ENCODE assay signal across 17 mouse cellular contexts in genomic region chr3:132880826-132881225, GRCm38 (mm10).
DNase-seq lines count a peak whose midpoint lies in the region; ATAC-seq and TF ChIP-seq lines count a peak whose summit lies in the region.
"Had no signal": no experiment of that assay in that cellular context is flagged by ENCODE, and none has a peak within 500 bp of the region (broad histone marks: within the 10 kb centered on the region; RNA-seq: fewer than 3 reads in every experiment).

No protein-coding gene starts in this region.

- H3K27me3 ChIP-seq in hindbrain, embryonic 13.5 days, result no peaks in the 10 kb centered on the region
- no peaks in the 10 kb centered on the region for H3K27me3 ChIP-seq in hindbrain, embryonic 12.5 days
- H3K27me3 ChIP-seq in hindbrain, embryonic 14.5 days (ENCODE audit: control insufficient read depth, insufficient read depth, low read length), result no peaks in the 10 kb centered on the region
- H3K27me3 ChIP-seq in lung, postnatal 0 days (replicated peaks; ENCODE audit: insufficient read depth, low read length), result no peaks in the 10 kb centered on the region
- H3K27me3 ChIP-seq in midbrain, embryonic 14.5 days (ENCODE audit: control insufficient read depth, insufficient read depth, low read length), result no peaks in the 10 kb centered on the region
- H3K27me3 ChIP-seq: embryonic facial prominence, embryonic 13.5 days; lung, embryonic 15.5 days; neural tube, embryonic 12.5 days; stomach, embryonic 15.5 days had no signal

- WGBS in hindbrain, embryonic 13.5 days, result 55% methylated on average over 9 of the region's 9 CpGs
- 62% methylated on average over 9 of the region's 9 CpGs for WGBS in hindbrain, embryonic 12.5 days
- 60% methylated on average over 9 of the region's 9 CpGs for WGBS in hindbrain, embryonic 14.5 days
- WGBS in lung, postnatal 0 days, result 52% methylated on average over 9 of the region's 9 CpGs
- WGBS in midbrain, embryonic 14.5 days, result 52% methylated on average over 9 of the region's 9 CpGs

- H3K9me3 ChIP-seq in hindbrain, embryonic 13.5 days, result no peaks in the 10 kb centered on the region
- H3K9me3 ChIP-seq in hindbrain, embryonic 12.5 days (replicated peaks), result no peaks in the 10 kb centered on the region
- H3K9me3 ChIP-seq in hindbrain, embryonic 14.5 days (ENCODE audit: control insufficient read depth, low read length), result no peaks in the 10 kb centered on the region
- no peaks in the 10 kb centered on the region for H3K9me3 ChIP-seq in lung, postnatal 0 days (ENCODE audit: low read length)
- H3K9me3 ChIP-seq in midbrain, embryonic 14.5 days (ENCODE audit: control insufficient read depth, low read length), result no peaks in the 10 kb centered on the region
- H3K9me3 ChIP-seq: embryonic facial prominence, embryonic 13.5 days; lung, embryonic 15.5 days; neural tube, embryonic 12.5 days; stomach, embryonic 15.5 days had no signal

- peak; percentile 60; the same call in 1 of the 2 replicates for TF ChIP-seq EP300 in lung, postnatal 0 days (IDR thresholded peaks at IDR 0.05)

- no peak overlapping the region for H3K27ac ChIP-seq in hindbrain, embryonic 13.5 days
- no peak overlapping the region for H3K27ac ChIP-seq in hindbrain, embryonic 12.5 days
- no peak overlapping the region for H3K27ac ChIP-seq in hindbrain, embryonic 14.5 days
- H3K27ac ChIP-seq in lung, postnatal 0 days (ENCODE audit: low read length), result peak overlapping the region; percentile 28; the same call in 1 of the 2 replicates
- no peak overlapping the region for H3K27ac ChIP-seq in midbrain, embryonic 14.5 days (replicated peaks; ENCODE audit: low read depth, low read length)
- H3K27ac ChIP-seq: embryonic facial prominence, embryonic 13.5 days; layer of hippocampus, adult 2 months; lung, embryonic 15.5 days; neural tube, embryonic 12.5 days; stomach, embryonic 15.5 days had no signal

- H3K4me2 ChIP-seq in hindbrain, embryonic 13.5 days, result no peak overlapping the region
- H3K4me2 ChIP-seq in hindbrain, embryonic 12.5 days (replicated peaks), result no peak overlapping the region
- peak overlapping the region; percentile 3 for H3K4me2 ChIP-seq in hindbrain, embryonic 14.5 days (replicated peaks)
- H3K4me2 ChIP-seq in lung, postnatal 0 days (replicated peaks; ENCODE audit: low read depth, low read length), result no peak overlapping the region
- no peak overlapping the region for H3K4me2 ChIP-seq in midbrain, embryonic 14.5 days (ENCODE audit: low read length)
- H3K4me2 ChIP-seq: embryonic facial prominence, embryonic 13.5 days; lung, embryonic 15.5 days; neural tube, embryonic 12.5 days; stomach, embryonic 15.5 days had no signal

- peak; percentile 38 for DNase-seq in hindbrain, embryonic 14.5 days (ENCODE audit: low spot score)
- peak; percentile 76 for DNase-seq in lung, postnatal 0 days (ENCODE audit: low spot score)
- peak; percentile 60 for DNase-seq in midbrain, embryonic 14.5 days
- DNase-seq in ovary, postnatal 36 days (ENCODE audit: low spot score), result no peak
- DNase-seq in liver, result no peak
- DNase-seq in cerebellum, adult 11 months, result no peak
- DNase-seq: cerebellum, adult 8-10 months; kidney, adult 2 months; spleen, adult 18-20 months; thymus, postnatal 14 days had no signal

- H3K36me3 ChIP-seq in hindbrain, embryonic 13.5 days, result no peaks in the 10 kb centered on the region
- H3K36me3 ChIP-seq in hindbrain, embryonic 12.5 days, result no peaks in the 10 kb centered on the region
- H3K36me3 ChIP-seq in hindbrain, embryonic 14.5 days (replicated peaks; ENCODE audit: control insufficient read depth, insufficient read depth), result no peaks in the 10 kb centered on the region
- H3K36me3 ChIP-seq in lung, postnatal 0 days (ENCODE audit: insufficient read depth, low read length), result no peaks in the 10 kb centered on the region
- no peaks in the 10 kb centered on the region for H3K36me3 ChIP-seq in midbrain, embryonic 14.5 days (ENCODE audit: control insufficient read depth, insufficient read depth, low read length)
- H3K36me3 ChIP-seq: lung, embryonic 15.5 days; neural tube, embryonic 12.5 days; stomach, embryonic 15.5 days had no signal

- H3K9ac ChIP-seq in hindbrain, embryonic 13.5 days, result no peak overlapping the region
- no peak overlapping the region for H3K9ac ChIP-seq in hindbrain, embryonic 12.5 days
- no peak overlapping the region for H3K9ac ChIP-seq in hindbrain, embryonic 14.5 days
- H3K9ac ChIP-seq in lung, postnatal 0 days (replicated peaks; ENCODE audit: low read depth), result no peak overlapping the region
- no peak overlapping the region for H3K9ac ChIP-seq in midbrain, embryonic 14.5 days (replicated peaks; ENCODE audit: low read length)
- H3K9ac ChIP-seq: embryonic facial prominence, embryonic 13.5 days; lung, embryonic 15.5 days; neural tube, embryonic 12.5 days; stomach, embryonic 15.5 days had no signal

- ATAC-seq in hindbrain, embryonic 13.5 days (ENCODE audit: low FRiP score), result 0 out of 2 replicates have a peak, but pooled peaks have one; percentile 36
- no peak for ATAC-seq in hindbrain, embryonic 12.5 days (ENCODE audit: low FRiP score)
- no peak for ATAC-seq in hindbrain, embryonic 14.5 days (ENCODE audit: low FRiP score)
- peak; percentile 76 for ATAC-seq in lung, postnatal 0 days
- ATAC-seq in midbrain, embryonic 14.5 days (ENCODE audit: low FRiP score, low TSS enrichment), result no peak

- H3K4me1 ChIP-seq in hindbrain, embryonic 13.5 days (replicated peaks), result peaks cover 12% of the 10 kb centered on the region
- peaks cover 4% of the 10 kb centered on the region; the same call in 1 of the 2 replicates for H3K4me1 ChIP-seq in hindbrain, embryonic 12.5 days
- H3K4me1 ChIP-seq in hindbrain, embryonic 14.5 days (replicated peaks; ENCODE audit: control insufficient read depth, insufficient read depth, low read length), result 0 out of 2 replicates have a peak, but pooled peaks cover 3% of the 10 kb centered on the region
- no peaks in the 10 kb centered on the region; the same call in 1 of the 2 replicates for H3K4me1 ChIP-seq in lung, postnatal 0 days (ENCODE audit: insufficient read depth, low read depth, low read length)
- peaks cover 4% of the 10 kb centered on the region for H3K4me1 ChIP-seq in midbrain, embryonic 14.5 days (ENCODE audit: control insufficient read depth, insufficient read depth, low read length)
- H3K4me1 ChIP-seq: neural tube, embryonic 12.5 days; stomach, embryonic 15.5 days had no signal

- TF ChIP-seq CTCF in lung, postnatal 0 days (IDR thresholded peaks at IDR 0.05), result no peak

- H3K4me3 ChIP-seq in hindbrain, embryonic 13.5 days, result no peak overlapping the region
- H3K4me3 ChIP-seq in hindbrain, embryonic 12.5 days, result no peak overlapping the region
- H3K4me3 ChIP-seq in hindbrain, embryonic 14.5 days (replicated peaks; ENCODE audit: low read length), result no peak overlapping the region
- H3K4me3 ChIP-seq in lung, postnatal 0 days (ENCODE audit: low read depth, low read length), result no peak overlapping the region
- H3K4me3 ChIP-seq in midbrain, embryonic 14.5 days (replicated peaks; ENCODE audit: low read depth, low read length), result no peak overlapping the region
- H3K4me3 ChIP-seq: embryonic facial prominence, embryonic 13.5 days; layer of hippocampus, adult 2 months; lung, embryonic 15.5 days; neural tube, embryonic 12.5 days; stomach, embryonic 15.5 days had no signal

Comparison
In these comparisons a context has a peak if more than half of its experiments do, and no peak if none do; other contexts are left out.
1. ATAC-seq: peak in hindbrain, embryonic 13.5 days (single experiment) and lung, postnatal 0 days (single experiment); none in hindbrain, embryonic 12.5 days (single experiment), hindbrain, embryonic 14.5 days (single experiment) and midbrain, embryonic 14.5 days (single experiment).
2. DNase-seq: peak in hindbrain, embryonic 14.5 days (single experiment), lung, postnatal 0 days (single experiment) and midbrain, embryonic 14.5 days (single experiment); none in ovary, postnatal 36 days (single experiment), liver (single experiment) and cerebellum, adult 11 months (single experiment).